Mouse (Mus musculus) CD4-positive, CD25-positive, alpha-beta regulatory T cell, adult 2 months (primary cell): ENCODE measurements around the gene Pla2g4a.
"Not testable (repeated sequence)": the region's sequence is repeated elsewhere in the genome, so short reads cannot be mapped to it uniquely, and the experiment has no call there.

ENCODE experiments used
- DNase-seq: peaks from one replicate; pipeline ENCODE4 v3.0.0-alpha.2; 2012; ENCODE audit warnings: low read depth, low spot score

Gene Pla2g4a

GRCm38 (mm10) chr1:149937825-149938224, 23.3 kb downstream of the Pla2g4a start:
- DNase-seq, result no peak

- no peak for DNase-seq
These were observed 31.9 kb downstream of the Pla2g4a start for GRCm38 (mm10) chr1:149929140-149929539.

GRCm38 (mm10) chr1:149923737-149924136, 37.4 kb downstream of the Pla2g4a start:
- not testable (repeated sequence) for DNase-seq

GRCm38 (mm10) chr1:149922219-149922618, 38.9 kb downstream of the Pla2g4a start:
- DNase-seq, result no peak

- DNase-seq, result no peak
These were observed 39.8 kb downstream of the Pla2g4a start for GRCm38 (mm10) chr1:149921325-149921724.

- DNase-seq, result no peak
These were observed 41.8 kb downstream of the Pla2g4a start for GRCm38 (mm10) chr1:149919301-149919700.

GRCm38 (mm10) chr1:149912984-149913383, 48.1 kb downstream of the Pla2g4a start:
- no peak for DNase-seq

GRCm38 (mm10) chr1:149911050-149911449, 50.0 kb downstream of the Pla2g4a start:
- DNase-seq, result no peak

GRCm38 (mm10) chr1:149898001-149898625, 63.0 kb downstream of the Pla2g4a start:
- DNase-seq, result no peak

- DNase-seq, result no peak
These were observed 64.5 kb downstream of the Pla2g4a start for GRCm38 (mm10) chr1:149896590-149896989.

- DNase-seq, result no peak
These were observed 66.2 kb downstream of the Pla2g4a start for GRCm38 (mm10) chr1:149894940-149895339.

GRCm38 (mm10) chr1:149893903-149894302, 67.2 kb downstream of the Pla2g4a start:
- no peak for DNase-seq

- no peak for DNase-seq
These were observed 70.0 kb downstream of the Pla2g4a start for GRCm38 (mm10) chr1:149891057-149891456.

GRCm38 (mm10) chr1:149882419-149883025, 78.6 kb downstream of the Pla2g4a start:
- no peak for DNase-seq

- no peak for DNase-seq
These were observed 82.9 kb downstream of the Pla2g4a start for GRCm38 (mm10) chr1:149878175-149878574.

- DNase-seq, result no peak
These were observed 84.6 kb downstream of the Pla2g4a start for GRCm38 (mm10) chr1:149876502-149876901.

GRCm38 (mm10) chr1:149871625-149872024, 89.5 kb downstream of the Pla2g4a start:
- DNase-seq, result no peak

- DNase-seq, result no peak
These were observed 93.8 kb downstream of the Pla2g4a start for GRCm38 (mm10) chr1:149867323-149867722.

GRCm38 (mm10) chr1:149866202-149866601, 94.9 kb downstream of the Pla2g4a start:
- no peak for DNase-seq

GRCm38 (mm10) chr1:149862801-149863200, 98.3 kb downstream of the Pla2g4a start:
- DNase-seq, result no peak

GRCm38 (mm10) chr1:149862181-149862580, 98.9 kb downstream of the Pla2g4a start:
- no peak for DNase-seq

- DNase-seq, result no peak
These were observed 99.5 kb downstream of the Pla2g4a start for GRCm38 (mm10) chr1:149861543-149861942.

GRCm38 (mm10) chr1:149858734-149859133, 102.4 kb downstream of the Pla2g4a start:
- no peak for DNase-seq
